ENCODE assay signal across 11 mouse cellular contexts in the genomic region with DNA sequence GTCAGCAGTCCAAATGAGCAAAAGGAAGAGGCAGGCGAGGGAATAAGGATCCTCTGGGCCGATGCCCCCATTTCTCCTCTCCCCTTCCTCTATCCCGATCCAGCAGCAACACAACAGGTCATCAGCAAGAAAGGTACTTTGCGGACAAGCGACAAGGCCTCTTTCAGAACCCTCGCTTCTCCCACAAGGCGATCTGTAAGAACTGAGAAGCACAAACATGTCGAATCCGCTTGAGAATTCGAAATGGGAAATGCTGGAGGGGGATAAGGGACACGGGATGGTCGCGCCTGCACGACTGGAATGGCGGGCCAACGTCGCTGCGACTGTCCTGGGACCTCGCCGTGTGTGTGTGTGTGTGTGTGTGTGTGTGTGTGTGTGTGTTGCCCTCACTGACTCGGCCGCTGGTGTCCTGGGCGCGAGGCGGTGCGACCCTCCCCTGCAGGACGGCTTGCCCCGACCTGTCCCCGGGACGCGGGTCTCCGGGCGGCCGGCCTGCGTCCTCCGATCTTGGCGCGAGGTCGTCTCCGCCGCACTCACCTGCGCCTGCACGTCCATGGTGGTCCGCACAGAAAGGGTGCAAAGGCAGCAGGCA. TPM values are rescaled to one million over a fixed set of nuclear protein-coding genes. Genes with fewer than 3 reads are reported as not detected.
A peak's percentile ranks its signal among the peaks of the same experiment; 100 is the strongest.
DNase-seq lines count a peak whose midpoint lies in the region; ATAC-seq and TF ChIP-seq lines count a peak whose summit lies in the region.
"Not testable (repeated sequence)": the region's sequence is repeated elsewhere in the genome, so short reads cannot be mapped to it uniquely, and the experiment has no call there.
"Had no signal": no experiment of that assay in that cellular context is flagged by ENCODE, and none has a peak within 500 bp of the region (broad histone marks: within the 10 kb centered on the region; RNA-seq: fewer than 3 reads in every experiment).

No protein-coding gene starts in this region.

- 1% methylated on average over 17 of the region's 44 CpGs for WGBS in embryonic facial prominence, embryonic 14.5 days
- under 1% methylated on average over 42 of the region's 44 CpGs for whole genome bisulfite sequencing in heart, embryonic 10.5 days
- WGBS in hindbrain, embryonic 16.5 days: under 1% methylated on average over 38 of the region's 44 CpGs
- under 1% methylated on average over 44 of the region's 44 CpGs for WGBS in limb, embryonic 10.5 days
- 1% methylated on average over 44 of the region's 44 CpGs for WGBS in lung, adult 2 months
- under 1% methylated on average over 44 of the region's 44 CpGs for WGBS in midbrain, postnatal 0 days

- not testable (repeated sequence) for TF ChIP-seq POLR2A in MEL (IDR thresholded peaks at IDR 0.05; ENCODE audit: control insufficient read depth in 1 of 2, insufficient read depth in 1 of 2, low read depth in 1 of 2, low read length in 2 of 2, poor library complexity in 1 of 2); lung, adult 2 months (IDR thresholded peaks at IDR 0.05; ENCODE audit: borderline replicate concordance, extremely low read depth, low read depth, low read length); testis, adult 2 months (IDR thresholded peaks at IDR 0.05; ENCODE audit: control insufficient read depth, low read depth, low read length)

- peak overlapping the region; percentile 63 for H3K4me2 ChIP-seq in embryonic facial prominence, embryonic 14.5 days (ENCODE audit: low read depth, low read length)
- peak overlapping the region; percentile 74 for H3K4me2 ChIP-seq in hindbrain, embryonic 16.5 days (ENCODE audit: low read length)
- H3K4me2 ChIP-seq in midbrain, postnatal 0 days (ENCODE audit: low read depth, low read length, poor library complexity, severe bottlenecking): peak overlapping the region; percentile 66

- TF ChIP-seq CTCF in MEL (IDR thresholded peaks at IDR 0.05 in 2 of 3, conservative IDR thresholded peaks at IDR 0.05 in 1 of 3; ENCODE audit: control insufficient read depth in 1 of 3, insufficient read depth in 1 of 3, low read depth in 2 of 3, low read length in 3 of 3, poor library complexity in 1 of 3, severe bottlenecking in 1 of 3); lung, adult 2 months (IDR thresholded peaks at IDR 0.05; ENCODE audit: insufficient read depth, low read length); midbrain, postnatal 0 days (IDR thresholded peaks at IDR 0.05); testis, adult 2 months (IDR thresholded peaks at IDR 0.05; ENCODE audit: control insufficient read depth, insufficient read depth, insufficient replicate concordance, low read depth, low read length): not testable (repeated sequence)

- H3K79me2 ChIP-seq in MEL (ENCODE audit: control insufficient read depth, insufficient read depth, low read length, poor library complexity): peaks cover 27% of the 10 kb centered on the region

- not testable (repeated sequence) for DNase-seq in MEL (ENCODE audit: low read depth, low spot score); embryonic facial prominence, embryonic 14.5 days (ENCODE audit: low spot score); limb, embryonic 10.5 days (ENCODE audit: low spot score); lung, adult 2 months; midbrain, postnatal 0 days (ENCODE audit: low spot score)
- peak; percentile 73 for DNase-seq in heart, embryonic 10.5 days (ENCODE audit: low spot score)

- TF ChIP-seq RAD21 in MEL (IDR thresholded peaks at IDR 0.05; ENCODE audit: low read depth, low read length): not testable (repeated sequence)

- H3K27ac ChIP-seq in MEL (ENCODE audit: control insufficient read depth, low read depth, low read length): peak overlapping the region; percentile 61
- not testable (repeated sequence) for H3K27ac ChIP-seq in embryonic facial prominence, embryonic 14.5 days (replicated peaks; ENCODE audit: low read depth, low read length); midbrain, postnatal 0 days (ENCODE audit: low read depth, low read length)
- peak overlapping the region; percentile 89 for H3K27ac ChIP-seq in heart, embryonic 10.5 days
- peak overlapping the region; percentile 48; the same call in 1 of the 2 replicates for H3K27ac ChIP-seq in hindbrain, embryonic 16.5 days (ENCODE audit: low read depth, low read length)
- peak overlapping the region; percentile 91 for H3K27ac ChIP-seq in limb, embryonic 10.5 days
- H3K27ac ChIP-seq in testis, adult 2 months (ENCODE audit: control insufficient read depth, insufficient read depth, low read depth, low read length): peak overlapping the region; percentile 46

- not testable (repeated sequence) for TF ChIP-seq EP300 in MEL (IDR thresholded peaks at IDR 0.05; ENCODE audit: low read depth in 1 of 2, low read length in 2 of 2)

- peak overlapping the region; percentile 84 for H3K9ac ChIP-seq in MEL (ENCODE audit: control insufficient read depth, low read depth, low read length, poor library complexity, severe bottlenecking)
- peak overlapping the region; percentile 70 for H3K9ac ChIP-seq in embryonic facial prominence, embryonic 14.5 days (ENCODE audit: low read depth, low read length)
- H3K9ac ChIP-seq in hindbrain, embryonic 16.5 days (ENCODE audit: low read depth, low read length): peak overlapping the region; percentile 59
- H3K9ac ChIP-seq in midbrain, postnatal 0 days (replicated peaks; ENCODE audit: low read length, poor library complexity, severe bottlenecking): not testable (repeated sequence)

- not testable (repeated sequence) for H3K27me3 ChIP-seq in MEL (ENCODE audit: control insufficient read depth in 1 of 2, insufficient read depth in 2 of 2, low read length in 2 of 2); embryonic facial prominence, embryonic 14.5 days (replicated peaks; ENCODE audit: control insufficient read depth, insufficient read depth, low read length); heart, embryonic 10.5 days (ENCODE audit: insufficient read depth, poor library complexity, severe bottlenecking); hindbrain, embryonic 16.5 days (replicated peaks; ENCODE audit: control insufficient read depth, insufficient read depth, low read length); limb, embryonic 10.5 days (ENCODE audit: low read depth, poor library complexity, severe bottlenecking); midbrain, postnatal 0 days (ENCODE audit: insufficient read depth, low read length); testis, adult 2 months (ENCODE audit: control insufficient read depth, insufficient read depth, low read length)

- ATAC-seq in embryonic facial prominence, embryonic 14.5 days (ENCODE audit: low read depth); hindbrain, embryonic 16.5 days; midbrain, postnatal 0 days (ENCODE audit: low FRiP score): not testable (repeated sequence)

- not testable (repeated sequence) for H3K9me3 ChIP-seq in MEL (replicated peaks; ENCODE audit: insufficient read depth, low read length); embryonic facial prominence, embryonic 14.5 days (ENCODE audit: control insufficient read depth, low read length); heart, embryonic 10.5 days; hindbrain, embryonic 16.5 days (ENCODE audit: control insufficient read depth, low read length); limb, embryonic 10.5 days (replicated peaks); midbrain, postnatal 0 days (ENCODE audit: low read length)

- peaks cover 4 to 18% of the 10 kb centered on the region in 2 experiments for H3K4me1 ChIP-seq in MEL (ENCODE audit: control insufficient read depth in 1 of 2, insufficient read depth in 2 of 2, low read length in 2 of 2)
- H3K4me1 ChIP-seq in embryonic facial prominence, embryonic 14.5 days (ENCODE audit: control insufficient read depth, insufficient read depth, low read length); hindbrain, embryonic 16.5 days (ENCODE audit: control insufficient read depth, insufficient read depth, low read depth, low read length); lung, adult 2 months (ENCODE audit: control insufficient read depth, insufficient read depth, low read length); midbrain, postnatal 0 days (ENCODE audit: insufficient read depth, low read length); testis, adult 2 months (ENCODE audit: control insufficient read depth, insufficient read depth, low read length): not testable (repeated sequence)
- H3K4me1 ChIP-seq in heart, embryonic 10.5 days: peaks cover 11% of the 10 kb centered on the region
- H3K4me1 ChIP-seq in limb, embryonic 10.5 days: peaks cover 15% of the 10 kb centered on the region

- peak overlapping the region; percentile 50 to 89 for H3K4me3 ChIP-seq in MEL (ENCODE audit: control insufficient read depth in 1 of 2, insufficient read depth in 1 of 2, low read depth in 2 of 2, low read length in 2 of 2)
- peak overlapping the region; percentile 61 for H3K4me3 ChIP-seq in embryonic facial prominence, embryonic 14.5 days (ENCODE audit: low read depth, low read length)
- H3K4me3 ChIP-seq in heart, embryonic 10.5 days: peak overlapping the region; percentile 77
- peak overlapping the region; percentile 61 for H3K4me3 ChIP-seq in hindbrain, embryonic 16.5 days (ENCODE audit: low read length)
- H3K4me3 ChIP-seq in limb, embryonic 10.5 days: peak overlapping the region; percentile 77
- peak overlapping the region; percentile 82 for H3K4me3 ChIP-seq in lung, adult 2 months (replicated peaks; ENCODE audit: extremely low read depth, low read depth, low read length)
- H3K4me3 ChIP-seq in midbrain, postnatal 0 days (ENCODE audit: low read depth, low read length): peak overlapping the region; percentile 50
- peak overlapping the region; percentile 87 for H3K4me3 ChIP-seq in testis, adult 2 months (ENCODE audit: control insufficient read depth, low read depth, low read length)

- H3K36me3 ChIP-seq in MEL (ENCODE audit: control insufficient read depth in 1 of 2, insufficient read depth in 2 of 2, low read length in 2 of 2): peaks cover 2 to 16% of the 10 kb centered on the region in 2 experiments; a peak in 3 of 4 replicates
- not testable (repeated sequence) for H3K36me3 ChIP-seq in embryonic facial prominence, embryonic 14.5 days (ENCODE audit: control insufficient read depth, insufficient read depth, low read length); hindbrain, embryonic 16.5 days (ENCODE audit: control insufficient read depth, insufficient read depth, low read length); midbrain, postnatal 0 days (ENCODE audit: insufficient read depth, low read length); testis, adult 2 months (ENCODE audit: control insufficient read depth, insufficient read depth, low read length)
- H3K36me3 ChIP-seq in heart, embryonic 10.5 days: peaks cover 19% of the 10 kb centered on the region
- peaks cover 19% of the 10 kb centered on the region for H3K36me3 ChIP-seq in limb, embryonic 10.5 days

RNA-seq across cellular contexts. Expression of a gene that starts 0.4 kb away (rescaled TPM):
- 17.1 and 20.6 TPM in 2 replicates for total RNA-seq in MEL (2012; rRNA removed)
- 10 to 100 TPM in 1 of 2 experiments, not detected in 1; 53.5 TPM for polyA plus RNA-seq in MEL (2012; ENCODE audit: insufficient read depth in 1 of 2, insufficient read length in 2 of 2, low read depth in 1 of 2, low replicate concordance in 2 of 2, missing spikeins in 1 of 2)
- polyA plus RNA-seq in embryonic facial prominence, embryonic 14.5 days (2014; fragmentation: Nextera tagmentation; extraction: Ambion mirVana): 5.9 and 7.0 TPM in 2 replicates
- polyA plus RNA-seq in heart, embryonic 10.5 days (2016; fragmentation: Nextera tagmentation; extraction: Ambion mirVana): 3.6 and 5.2 TPM in 2 replicates
- 2.5 and 2.6 TPM in 2 replicates for polyA plus RNA-seq in hindbrain, embryonic 16.5 days (2015; fragmentation: Nextera tagmentation; extraction: Ambion mirVana)
- polyA plus RNA-seq in limb, embryonic 10.5 days (2016; fragmentation: Nextera tagmentation; extraction: Ambion mirVana): 5.9 and 6.6 TPM in 2 replicates
- polyA plus RNA-seq in lung, adult 2 months (2012; rRNA removed): 1.2 and 3.0 TPM in 2 replicates
- 4.3 and 5.0 TPM in 2 replicates for total RNA-seq in midbrain, postnatal 0 days (2014; rRNA removed)
- polyA plus RNA-seq in midbrain, postnatal 0 days (2015; fragmentation: Nextera tagmentation; extraction: Ambion mirVana): 1.4 and 2.2 TPM in 2 replicates
- 7.7 and 8.6 TPM in 2 replicates for polyA plus RNA-seq in testis, adult 2 months (2012; rRNA removed)

RNA-seq across cellular contexts. Expression of a gene that starts 14.9 kb away (rescaled TPM):
- total RNA-seq in MEL (2012; rRNA removed): not detected in 2 replicates
- polyA plus RNA-seq in MEL (2012; ENCODE audit: insufficient read depth in 1 of 2, insufficient read length in 2 of 2, low read depth in 1 of 2, low replicate concordance in 2 of 2, missing spikeins in 1 of 2): not detected
- not detected in 2 replicates for polyA plus RNA-seq in embryonic facial prominence, embryonic 14.5 days (2014; fragmentation: Nextera tagmentation; extraction: Ambion mirVana)
- polyA plus RNA-seq in heart, embryonic 10.5 days (2016; fragmentation: Nextera tagmentation; extraction: Ambion mirVana): 0.28 and 0.73 TPM in 2 replicates
- 0.20 and 0.46 TPM in 2 replicates for polyA plus RNA-seq in hindbrain, embryonic 16.5 days (2015; fragmentation: Nextera tagmentation; extraction: Ambion mirVana)
- polyA plus RNA-seq in limb, embryonic 10.5 days (2016; fragmentation: Nextera tagmentation; extraction: Ambion mirVana): 0.20 and 0.38 TPM in 2 replicates
- 0.33 and 0.41 TPM in 2 replicates for polyA plus RNA-seq in lung, adult 2 months (2012; rRNA removed)
- 0.22 and 0.33 TPM in 2 replicates for total RNA-seq in midbrain, postnatal 0 days (2014; rRNA removed)
- polyA plus RNA-seq in midbrain, postnatal 0 days (2015; fragmentation: Nextera tagmentation; extraction: Ambion mirVana): 1.4 and 1.5 TPM in 2 replicates
- polyA plus RNA-seq in testis, adult 2 months (2012; rRNA removed): not detected in 2 replicates
- total RNA-seq: heart, adult 18-20 months; layer of hippocampus, postnatal 25 days had no signal

RNA-seq across cellular contexts. Expression of a gene that starts 16.4 kb away (rescaled TPM):
- not detected in 2 replicates for total RNA-seq in MEL (2012; rRNA removed)
- not detected for polyA plus RNA-seq in MEL (2012; ENCODE audit: insufficient read depth in 1 of 2, insufficient read length in 2 of 2, low read depth in 1 of 2, low replicate concordance in 2 of 2, missing spikeins in 1 of 2)
- not detected in 2 replicates for polyA plus RNA-seq in embryonic facial prominence, embryonic 14.5 days (2014; fragmentation: Nextera tagmentation; extraction: Ambion mirVana)
- polyA plus RNA-seq in heart, embryonic 10.5 days (2016; fragmentation: Nextera tagmentation; extraction: Ambion mirVana): not detected in 2 replicates
- not detected in 2 replicates for polyA plus RNA-seq in hindbrain, embryonic 16.5 days (2015; fragmentation: Nextera tagmentation; extraction: Ambion mirVana)
- polyA plus RNA-seq in limb, embryonic 10.5 days (2016; fragmentation: Nextera tagmentation; extraction: Ambion mirVana): not detected in 2 replicates
- polyA plus RNA-seq in lung, adult 2 months (2012; rRNA removed): not detected in 2 replicates
- total RNA-seq in midbrain, postnatal 0 days (2014; rRNA removed): not detected in 2 replicates
- not detected in 2 replicates for polyA plus RNA-seq in midbrain, postnatal 0 days (2015; fragmentation: Nextera tagmentation; extraction: Ambion mirVana)
- polyA plus RNA-seq in testis, adult 2 months (2012; rRNA removed): not detected in 2 replicates
- total RNA-seq: heart, adult 18-20 months; layer of hippocampus, postnatal 25 days had no signal
- polyA plus RNA-seq: activated CD4-positive, CD25-positive, alpha-beta regulatory T cell, adult 4 months had no signal

RNA-seq across cellular contexts. Expression of a gene that starts 19.2 kb away (rescaled TPM):
- 39.6 and 40.6 TPM in 2 replicates for total RNA-seq in MEL (2012; rRNA removed)
- polyA plus RNA-seq in MEL (2012; ENCODE audit: insufficient read depth in 1 of 2, insufficient read length in 2 of 2, low read depth in 1 of 2, low replicate concordance in 2 of 2, missing spikeins in 1 of 2): 10 to 100 TPM in 1 of 2 experiments, not detected in 1; 68.0 TPM
- polyA plus RNA-seq in embryonic facial prominence, embryonic 14.5 days (2014; fragmentation: Nextera tagmentation; extraction: Ambion mirVana): 34.8 and 38.2 TPM in 2 replicates
- polyA plus RNA-seq in heart, embryonic 10.5 days (2016; fragmentation: Nextera tagmentation; extraction: Ambion mirVana): 46.6 and 52.9 TPM in 2 replicates
- 52.0 and 53.7 TPM in 2 replicates for polyA plus RNA-seq in hindbrain, embryonic 16.5 days (2015; fragmentation: Nextera tagmentation; extraction: Ambion mirVana)
- 88.1 and 92.2 TPM in 2 replicates for polyA plus RNA-seq in limb, embryonic 10.5 days (2016; fragmentation: Nextera tagmentation; extraction: Ambion mirVana)
- polyA plus RNA-seq in lung, adult 2 months (2012; rRNA removed): 33.7 and 35.9 TPM in 2 replicates
- 52.3 and 55.7 TPM in 2 replicates for total RNA-seq in midbrain, postnatal 0 days (2014; rRNA removed)
- 42.9 and 44.3 TPM in 2 replicates for polyA plus RNA-seq in midbrain, postnatal 0 days (2015; fragmentation: Nextera tagmentation; extraction: Ambion mirVana)
- polyA plus RNA-seq in testis, adult 2 months (2012; rRNA removed): 157 and 183 TPM in 2 replicates

RNA-seq across cellular contexts. Expression of a gene that starts 25.7 kb away (rescaled TPM):
- total RNA-seq in MEL (2012; rRNA removed): 14.7 and 24.3 TPM in 2 replicates
- polyA plus RNA-seq in MEL (2012; ENCODE audit: insufficient read depth in 1 of 2, insufficient read length in 2 of 2, low read depth in 1 of 2, low replicate concordance in 2 of 2, missing spikeins in 1 of 2): 10 to 100 TPM in 1 of 2 experiments, not detected in 1; 33.3 TPM
- polyA plus RNA-seq in embryonic facial prominence, embryonic 14.5 days (2014; fragmentation: Nextera tagmentation; extraction: Ambion mirVana): 31.9 and 32.0 TPM in 2 replicates
- polyA plus RNA-seq in heart, embryonic 10.5 days (2016; fragmentation: Nextera tagmentation; extraction: Ambion mirVana): 13.9 and 20.5 TPM in 2 replicates
- 29.2 and 32.6 TPM in 2 replicates for polyA plus RNA-seq in hindbrain, embryonic 16.5 days (2015; fragmentation: Nextera tagmentation; extraction: Ambion mirVana)
- 9.2 and 16.0 TPM in 2 replicates for polyA plus RNA-seq in limb, embryonic 10.5 days (2016; fragmentation: Nextera tagmentation; extraction: Ambion mirVana)
- polyA plus RNA-seq in lung, adult 2 months (2012; rRNA removed): 225 and 249 TPM in 2 replicates
- 41.4 and 44.4 TPM in 2 replicates for total RNA-seq in midbrain, postnatal 0 days (2014; rRNA removed)
- 29.0 and 29.1 TPM in 2 replicates for polyA plus RNA-seq in midbrain, postnatal 0 days (2015; fragmentation: Nextera tagmentation; extraction: Ambion mirVana)
- 71.7 and 80.8 TPM in 2 replicates for polyA plus RNA-seq in testis, adult 2 months (2012; rRNA removed)
